ENCODE assay signal across 25 mouse cellular contexts in genomic region chr16:56842988-56843387, GRCm38 (mm10). TPM values are rescaled to one million over a fixed set of nuclear protein-coding genes. Genes with fewer than 3 reads are reported as not detected.
"Had no signal": no experiment of that assay in that cellular context is flagged by ENCODE, and none has a peak within 500 bp of the region (broad histone marks: within the 10 kb centered on the region; RNA-seq: fewer than 3 reads in every experiment).

No protein-coding gene starts in this region.

- H3K9ac ChIP-seq: limb, embryonic 13.5 days; liver, embryonic 12.5 days; liver, embryonic 15.5 days; lung, embryonic 15.5 days; neural tube, embryonic 12.5 days; neural tube, embryonic 15.5 days; stomach, embryonic 15.5 days had no signal

- ATAC-seq: liver, embryonic 12.5 days had no signal

- H3K4me1 ChIP-seq: limb, embryonic 10.5 days; limb, embryonic 13.5 days; liver, embryonic 12.5 days; liver, embryonic 15.5 days; lung, embryonic 15.5 days; megakaryocyte, embryonic 14.5 days; neural tube, embryonic 12.5 days; neural tube, embryonic 15.5 days; stomach, embryonic 15.5 days had no signal

- DNase-seq: kidney, adult 9 months; kidney, postnatal 25 days; layer of hippocampus, adult 9-11 months; liver; lung, adult 18-20 months; lung, postnatal 10 days; lung, postnatal 36 days; midbrain, embryonic 14.5 days; right cerebral cortex, adult 18-20 months; right cerebral cortex, postnatal 14 days; right cerebral cortex, postnatal 4 days; thymus, postnatal 25 days had no signal

- H3K4me2 ChIP-seq: limb, embryonic 13.5 days; liver, embryonic 12.5 days; liver, embryonic 15.5 days; lung, embryonic 15.5 days; midbrain, embryonic 11.5 days; neural tube, embryonic 12.5 days; neural tube, embryonic 15.5 days; stomach, embryonic 15.5 days had no signal

- H3K27ac ChIP-seq: kidney, postnatal 0 days; layer of hippocampus, adult 2 months; limb, embryonic 10.5 days; limb, embryonic 13.5 days; liver, embryonic 12.5 days; liver, embryonic 15.5 days; lung, embryonic 15.5 days; neural tube, embryonic 12.5 days; neural tube, embryonic 15.5 days; stomach, embryonic 15.5 days had no signal

- H3K27me3 ChIP-seq: limb, embryonic 13.5 days; liver, embryonic 12.5 days; liver, embryonic 15.5 days; lung, embryonic 15.5 days; megakaryocyte, embryonic 14.5 days; neural tube, embryonic 12.5 days; neural tube, embryonic 15.5 days; stomach, embryonic 15.5 days had no signal

- H3K36me3 ChIP-seq: limb, embryonic 10.5 days; limb, embryonic 13.5 days; liver, embryonic 12.5 days; liver, embryonic 15.5 days; lung, embryonic 15.5 days; neural tube, embryonic 12.5 days; neural tube, embryonic 15.5 days; stomach, embryonic 15.5 days had no signal

- H3K4me3 ChIP-seq: layer of hippocampus, adult 2 months; limb, embryonic 10.5 days; limb, embryonic 13.5 days; liver, embryonic 12.5 days; liver, embryonic 15.5 days; lung, embryonic 15.5 days; megakaryocyte, embryonic 14.5 days; neural tube, embryonic 12.5 days; neural tube, embryonic 15.5 days; stomach, embryonic 15.5 days had no signal

- H3K9me3 ChIP-seq: limb, embryonic 10.5 days; limb, embryonic 13.5 days; liver, embryonic 12.5 days; liver, embryonic 15.5 days; lung, embryonic 15.5 days; megakaryocyte, embryonic 14.5 days; neural tube, embryonic 12.5 days; neural tube, embryonic 15.5 days; stomach, embryonic 15.5 days had no signal

RNA-seq across cellular contexts. Expression of gene Adgrg7, which starts 47.3 kb away (rescaled TPM):
- polyA plus RNA-seq: kidney, postnatal 0 days; limb, embryonic 10.5 days; limb, embryonic 13.5 days; liver, embryonic 12.5 days; liver, embryonic 15.5 days; lung, embryonic 15.5 days; midbrain, embryonic 11.5 days; midbrain, embryonic 14.5 days; midbrain, postnatal 0 days; neural tube, embryonic 15.5 days had no signal
